Mouse (Mus musculus) MEL (cell line): Measurements from ENCODE around the gene Snap91. TPM values are rescaled to one million over a fixed set of nuclear protein-coding genes. Genes with fewer than 3 reads are reported as not detected.

Source experiments
- DNase-seq: peaks from one replicate; pipeline ENCODE4 v3.0.0; 2011; ENCODE audit warnings: low read depth, low spot score
- H3K27ac ChIP-seq: 2 replicates; pipeline ENCODE4 v1.5.1; 2012; ENCODE audit warnings: low read depth, mild to moderate bottlenecking, control low read depth, low read length, moderate library complexity; ENCODE audit not compliant: control insufficient read depth
- H3K27me3 ChIP-seq, 2 experiments: fragments of 150-350 bp in 1 of 2; sonication (generic) in 1 of 2; 2 replicates each; pipeline ENCODE4 v1.6.1; 2012; ENCODE audit warnings: low read length in 2 of 2, mild to moderate bottlenecking in 2 of 2, improper control_type of control experiment in 1 of 2, moderate library complexity in 1 of 2; ENCODE audit not compliant: insufficient read depth in 2 of 2, control insufficient read depth in 1 of 2
- H3K36me3 ChIP-seq, 2 experiments: 2 replicates each; pipeline ENCODE4 v1.6.1; 2012 to 2014; ENCODE audit warnings: low read length in 2 of 2, improper control_type of control experiment in 1 of 2, inconsistent platforms in 1 of 2, mild to moderate bottlenecking in 1 of 2; ENCODE audit not compliant: insufficient read depth in 2 of 2, control insufficient read depth in 1 of 2
- H3K4me1 ChIP-seq, 2 experiments: fragments of 150-350 bp in 1 of 2; sonication (generic) in 1 of 2; 2 replicates each; pipeline ENCODE4 v1.6.1; 2012; ENCODE audit warnings: low read length in 2 of 2, improper control_type of control experiment in 1 of 2, mild to moderate bottlenecking in 1 of 2; ENCODE audit not compliant: insufficient read depth in 2 of 2, control insufficient read depth in 1 of 2
- H3K4me3 ChIP-seq, 2 experiments: fragments of 150-350 bp in 1 of 2; sonication (generic) in 1 of 2; 2 replicates each; pipeline ENCODE4 v1.5.1; 2012; ENCODE audit warnings: low read depth in 2 of 2, low read length in 2 of 2, mild to moderate bottlenecking in 2 of 2, moderate library complexity in 2 of 2, control low read depth in 1 of 2, improper control_type of control experiment in 1 of 2; ENCODE audit not compliant: control insufficient read depth in 1 of 2, insufficient read depth in 1 of 2
- H3K79me2 ChIP-seq: 2 replicates; pipeline ENCODE4 v1.6.1; 2012; ENCODE audit warnings: mild to moderate bottlenecking, low read length, moderate library complexity; ENCODE audit not compliant: control insufficient read depth, poor library complexity, insufficient read depth
- H3K9ac ChIP-seq: 2 replicates; pipeline ENCODE4 v1.6.1; 2012; ENCODE audit warnings: low read depth, mild to moderate bottlenecking, control low read depth, low read length, moderate library complexity; ENCODE audit not compliant: control insufficient read depth, poor library complexity, severe bottlenecking
- H3K9me3 ChIP-seq: fragments of 150-350 bp; sonication (generic); replicated peaks from 2 replicates; pipeline ENCODE4 v1.6.1; 2012; ENCODE audit warnings: mild to moderate bottlenecking, low read length, improper control_type of control experiment, moderate library complexity; ENCODE audit not compliant: insufficient read depth
- CHD1 ChIP-seq: IDR thresholded peaks from 2 replicates; pipeline ENCODE4 v1.6.1; 2012; ENCODE audit warnings: low read depth, mild to moderate bottlenecking, inconsistent platforms, low read length, improper control_type of control experiment
- E2F4 ChIP-seq: IDR thresholded peaks from 2 replicates; pipeline ENCODE4 v1.6.1; 2011; ENCODE audit warnings: low read depth, low read length, improper control_type of control experiment, borderline replicate concordance
- EP300 ChIP-seq, 2 experiments: IDR thresholded peaks; 2 replicates each; pipeline ENCODE4 v1.6.1; 2011; ENCODE audit warnings: improper control_type of control experiment in 2 of 2, low read length in 2 of 2, low read depth in 1 of 2, mild to moderate bottlenecking in 1 of 2
- ETS1 ChIP-seq: IDR thresholded peaks from 2 replicates; pipeline ENCODE4 v1.6.1; 2012; ENCODE audit warnings: low read depth, mild to moderate bottlenecking, inconsistent platforms, low read length, improper control_type of control experiment, moderate library complexity
- GABPA ChIP-seq: IDR thresholded peaks from 2 replicates; pipeline ENCODE4 v1.6.1; 2012; ENCODE audit warnings: low read depth, mild to moderate bottlenecking, inconsistent platforms, low read length, improper control_type of control experiment, moderate library complexity
- MAZ ChIP-seq: IDR thresholded peaks from 2 replicates; pipeline ENCODE4 v1.6.1; 2012; ENCODE audit warnings: low read depth, mild to moderate bottlenecking, inconsistent platforms, low read length, improper control_type of control experiment
- MEF2A ChIP-seq: IDR thresholded peaks from 2 replicates; pipeline ENCODE4 v1.6.1; 2014; ENCODE audit warnings: low read depth, mild to moderate bottlenecking, inconsistent platforms, low read length, improper control_type of control experiment; ENCODE audit not compliant: poor library complexity, insufficient replicate concordance, severe bottlenecking; ENCODE audit errors: extremely low read depth
- NELFE ChIP-seq: IDR thresholded peaks from 2 replicates; pipeline ENCODE4 v1.6.1; 2011; ENCODE audit warnings: low read depth, low read length, improper control_type of control experiment
- POLR2AphosphoS5 ChIP-seq: IDR thresholded peaks from 2 replicates; pipeline ENCODE4 v1.6.1; 2012; ENCODE audit warnings: low read depth, borderline replicate concordance, mild to moderate bottlenecking, inconsistent platforms, low read length, moderate library complexity, mixed read lengths
- SMC3 ChIP-seq: IDR thresholded peaks from 2 replicates; pipeline ENCODE4 v1.6.1; 2011; ENCODE audit warnings: low read depth, low read length, improper control_type of control experiment
- TAL1 ChIP-seq: IDR thresholded peaks from 2 replicates; pipeline ENCODE4 v1.6.1; 2012; ENCODE audit warnings: mild to moderate bottlenecking, inconsistent platforms, low read length, moderate library complexity, mixed read lengths
- ZKSCAN1 ChIP-seq: IDR thresholded peaks from 2 replicates; pipeline ENCODE4 v1.6.1; 2012; ENCODE audit warnings: low read depth, mild to moderate bottlenecking, inconsistent platforms, low read length, improper control_type of control experiment, moderate library complexity
- polyA plus RNA-seq, 2 experiments: library from polyadenylated mRNA; stranded (reverse) in 1 of 2; unstranded in 1 of 2; fragments of >175 nt in 1 of 2; fragments of >200 nt in 1 of 2; gene quantifications; 2 replicates each; pipeline versions ENCODE4 v1.2.1 to v1.2.4; 2012; ENCODE audit warnings: low replicate concordance in 2 of 2, low read depth in 1 of 2; ENCODE audit not compliant: insufficient read length in 2 of 2, insufficient read depth in 1 of 2, missing spikeins in 1 of 2
- total RNA-seq: library from RNA; depleted of rRNA; stranded (reverse); fragments of 300-350 nt; gene quantifications from 2 replicates; pipeline ENCODE4 v1.2.3, GENCODE M21; 2012

Snap91 gene
- total and polyA plus RNA-seq, 3 experiments = not detected

GRCm38 (mm10) chr9:86742959-86743911, 137.2 kb downstream of the Snap91 start, which contains the start of gene Prss35:
Prss35 (plus strand) TSS chr9:86743649.
- Histone ChIP-seq H3K9me3 (no peaks in the 10 kb centered on the region), H3K9ac (no peak within 1 kb of the TSS), H3K36me3 (no peaks in the 10 kb centered on the region; a peak in 1 of 4 replicates), H3K4me1 (0 out of 4 replicates have a peak, but pooled peaks cover 0 to 2% of the 10 kb centered on the region in 2 experiments), H3K4me3 (no peak within 1 kb of the TSS), H3K79me2 (no peaks in the 10 kb centered on the region), H3K27ac (no peak within 1 kb of the TSS), H3K27me3 (peaks cover 0 to 2% of the 10 kb centered on the region in 2 experiments; a peak in 2 of 4 replicates)
- DNase-seq = no peak
- no peak for TF ChIP-seq ZKSCAN1
- TF ChIP-seq, all 39 proteins: peak for 0

DNA sequence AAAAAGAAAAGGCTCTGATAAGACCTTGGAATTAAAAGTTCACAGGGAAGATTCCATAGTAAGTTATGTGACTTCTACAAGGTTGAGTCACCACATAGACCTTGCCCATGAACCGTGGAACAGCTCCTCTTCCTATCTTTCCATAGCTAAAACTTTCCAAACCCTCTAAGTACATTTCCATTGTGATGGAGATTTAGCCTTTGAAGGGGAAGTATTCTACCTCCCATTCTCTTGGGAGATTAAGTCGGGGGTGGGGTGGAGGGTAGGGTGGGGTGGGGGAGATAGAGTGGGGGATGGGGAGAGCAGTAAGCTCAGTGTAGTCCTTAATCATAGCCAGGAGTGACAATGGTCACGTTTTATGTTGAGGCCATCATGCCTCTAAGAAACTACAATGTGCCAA, 140.5 kb downstream of the Snap91 start:
- Histone ChIP-seq H3K27ac (no peak overlapping the region), H3K9ac (no peak overlapping the region), H3K4me3 (no peak overlapping the region), H3K79me2 (no peaks in the 10 kb centered on the region), H3K4me1 (peaks cover 0 to 2% of the 10 kb centered on the region in 2 experiments; a peak in 1 of 4 replicates), H3K27me3 (peaks cover 0 to 2% of the 10 kb centered on the region in 2 experiments; a peak in 2 of 4 replicates), H3K36me3 (no peaks in the 10 kb centered on the region), H3K9me3 (no peaks in the 10 kb centered on the region)
- DNase-seq = no peak
- TF ChIP-seq POLR2AphosphoS5 (no peak), CHD1 (no peak), E2F4 (no peak), NELFE (no peak), GABPA (no peak), ZKSCAN1 (no peak), TAL1 (no peak), SMC3 (no peak)

- Histone ChIP-seq H3K4me3 (no peak overlapping the region), H3K79me2 (no peaks in the 10 kb centered on the region), H3K27me3 (peaks cover 0 to 2% of the 10 kb centered on the region in 2 experiments; a peak in 2 of 4 replicates), H3K9me3 (no peaks in the 10 kb centered on the region), H3K9ac (no peak overlapping the region), H3K4me1 (peaks cover 0 to 5% of the 10 kb centered on the region in 2 experiments; a peak in 1 of 4 replicates), H3K27ac (no peak overlapping the region), H3K36me3 (no peaks in the 10 kb centered on the region)
- TF ChIP-seq CHD1 = no peak
- no peak for TF ChIP-seq MAZ
- no peak for TF ChIP-seq SMC3
- no peak for TF ChIP-seq EP300 (IDR thresholded peaks at IDR 0.05; ENCODE audit: low read depth in 1 of 2, low read length in 2 of 2)
- TF ChIP-seq MEF2A = no peak
- TF ChIP-seq ETS1 = no peak
- no peak for DNase-seq
Measured at GRCm38 (mm10) chr9:86738801-86739200, 141.7 kb downstream of the Snap91 start.
